ENCODE assay signal across 12 mouse cellular contexts in genomic region chr1:105384141-105384937, GRCm38 (mm10). TPM values are rescaled to one million over a fixed set of nuclear protein-coding genes. Genes with fewer than 3 reads are reported as not detected.
DNase-seq lines count a peak whose midpoint lies in the region; ATAC-seq lines count a peak whose summit lies in the region.
"Had no signal": no experiment of that assay in that cellular context is flagged by ENCODE, and none has a peak within 500 bp of the region (broad histone marks: within the 10 kb centered on the region; RNA-seq: fewer than 3 reads in every experiment).

No protein-coding gene starts in this region.

- DNase-seq in embryonic facial prominence, embryonic 14.5 days (ENCODE audit: low spot score): peak; percentile 9
- DNase-seq in embryonic facial prominence, embryonic 10.5 days (ENCODE audit: low spot score): no peak
- DNase-seq in liver: no peak
- peak; percentile 72 for DNase-seq in kidney, postnatal 14 days
- no peak for DNase-seq in cerebellum, adult 8-10 months
- DNase-seq: liver, embryonic 13.5 days; thymus, postnatal 4 days had no signal

- H3K27me3 ChIP-seq in embryonic facial prominence, embryonic 14.5 days (replicated peaks; ENCODE audit: control insufficient read depth, insufficient read depth, low read length): no peaks in the 10 kb centered on the region
- H3K27me3 ChIP-seq in embryonic facial prominence, embryonic 10.5 days (replicated peaks; ENCODE audit: low read depth, poor library complexity, severe bottlenecking): no peaks in the 10 kb centered on the region
- H3K27me3 ChIP-seq in liver, embryonic 16.5 days (ENCODE audit: control insufficient read depth, insufficient read depth, low read depth, low read length): no peaks in the 10 kb centered on the region
- H3K27me3 ChIP-seq in stomach, embryonic 14.5 days (ENCODE audit: control insufficient read depth, insufficient read depth, low read length): no peaks in the 10 kb centered on the region
- H3K27me3 ChIP-seq: liver, embryonic 13.5 days had no signal

- H3K9ac ChIP-seq in embryonic facial prominence, embryonic 14.5 days (ENCODE audit: low read depth, low read length): no peak overlapping the region
- no peak overlapping the region for H3K9ac ChIP-seq in liver, embryonic 16.5 days (ENCODE audit: low read depth, low read length)
- no peak overlapping the region for H3K9ac ChIP-seq in stomach, embryonic 14.5 days (replicated peaks; ENCODE audit: low read depth, low read length)
- H3K9ac ChIP-seq: liver, embryonic 13.5 days had no signal

- no peaks in the 10 kb centered on the region for H3K9me3 ChIP-seq in embryonic facial prominence, embryonic 14.5 days (ENCODE audit: control insufficient read depth, low read length)
- no peaks in the 10 kb centered on the region for H3K9me3 ChIP-seq in embryonic facial prominence, embryonic 10.5 days
- H3K9me3 ChIP-seq in liver, embryonic 16.5 days (replicated peaks; ENCODE audit: control insufficient read depth, low read length): no peaks in the 10 kb centered on the region
- H3K9me3 ChIP-seq in stomach, embryonic 14.5 days (ENCODE audit: control insufficient read depth, low read depth, low read length): no peaks in the 10 kb centered on the region
- H3K9me3 ChIP-seq: liver, embryonic 13.5 days had no signal

- no peak overlapping the region for H3K4me2 ChIP-seq in embryonic facial prominence, embryonic 14.5 days (ENCODE audit: low read depth, low read length)
- H3K4me2 ChIP-seq in liver, embryonic 16.5 days (ENCODE audit: low read depth, low read length): no peak overlapping the region
- no peak overlapping the region for H3K4me2 ChIP-seq in stomach, embryonic 14.5 days (replicated peaks; ENCODE audit: low read depth, low read length)
- H3K4me2 ChIP-seq: liver, embryonic 13.5 days had no signal

- WGBS in embryonic facial prominence, embryonic 14.5 days: 45% methylated on average over 4 of the region's 4 CpGs
- 81% methylated on average over 4 of the region's 4 CpGs for WGBS in embryonic facial prominence, embryonic 10.5 days
- 35% methylated on average over 4 of the region's 4 CpGs for WGBS in liver, embryonic 16.5 days (ENCODE audit: insufficient replicate concordance)
- WGBS in stomach, embryonic 14.5 days: 55% methylated on average over 4 of the region's 4 CpGs

- ATAC-seq in embryonic facial prominence, embryonic 14.5 days (ENCODE audit: low read depth): no peak
- ATAC-seq in liver, embryonic 16.5 days (ENCODE audit: low read depth): peak; percentile 53; the same call in 1 of the 2 replicates
- peak; percentile 33; the same call in 1 of the 2 replicates for ATAC-seq in stomach, embryonic 14.5 days (ENCODE audit: insufficient number of reproducible peaks, insufficient read depth, low FRiP score, low read depth)
- no peak for ATAC-seq in frontal cortex, adult (ENCODE audit: low TSS enrichment)
- ATAC-seq: hindbrain, embryonic 16.5 days had no signal

- H3K4me3 ChIP-seq in embryonic facial prominence, embryonic 14.5 days (ENCODE audit: low read depth, low read length): no peak overlapping the region
- H3K4me3 ChIP-seq in embryonic facial prominence, embryonic 10.5 days: no peak overlapping the region
- no peak overlapping the region for H3K4me3 ChIP-seq in liver, embryonic 16.5 days (ENCODE audit: low read depth, low read length)
- no peak overlapping the region for H3K4me3 ChIP-seq in stomach, embryonic 14.5 days (ENCODE audit: low read depth, low read length)
- H3K4me3 ChIP-seq: liver, embryonic 13.5 days had no signal

- no peaks in the 10 kb centered on the region for H3K36me3 ChIP-seq in embryonic facial prominence, embryonic 14.5 days (ENCODE audit: control insufficient read depth, insufficient read depth, low read length)
- no peaks in the 10 kb centered on the region for H3K36me3 ChIP-seq in embryonic facial prominence, embryonic 10.5 days (replicated peaks)
- no peaks in the 10 kb centered on the region for H3K36me3 ChIP-seq in liver, embryonic 16.5 days (ENCODE audit: control insufficient read depth, insufficient read depth)
- no peaks in the 10 kb centered on the region for H3K36me3 ChIP-seq in stomach, embryonic 14.5 days (ENCODE audit: control insufficient read depth, insufficient read depth, low read length)
- H3K36me3 ChIP-seq: liver, embryonic 13.5 days had no signal

- no peak overlapping the region for H3K27ac ChIP-seq in embryonic facial prominence, embryonic 14.5 days (replicated peaks; ENCODE audit: low read depth, low read length)
- no peak overlapping the region for H3K27ac ChIP-seq in embryonic facial prominence, embryonic 10.5 days (replicated peaks)
- no peak overlapping the region for H3K27ac ChIP-seq in liver, embryonic 16.5 days (ENCODE audit: low read length)
- H3K27ac ChIP-seq in stomach, embryonic 14.5 days (ENCODE audit: low read length): no peak overlapping the region; the same call in 1 of the 2 replicates
- H3K27ac ChIP-seq: liver, embryonic 13.5 days had no signal

- H3K4me1 ChIP-seq in embryonic facial prominence, embryonic 14.5 days (ENCODE audit: control insufficient read depth, insufficient read depth, low read length): no peaks in the 10 kb centered on the region
- no peaks in the 10 kb centered on the region for H3K4me1 ChIP-seq in embryonic facial prominence, embryonic 10.5 days
- no peaks in the 10 kb centered on the region for H3K4me1 ChIP-seq in liver, embryonic 16.5 days (ENCODE audit: control insufficient read depth, low read depth, low read length)
- no peaks in the 10 kb centered on the region for H3K4me1 ChIP-seq in stomach, embryonic 14.5 days (ENCODE audit: control insufficient read depth, insufficient read depth, low read length)
- H3K4me1 ChIP-seq: liver, embryonic 13.5 days had no signal

RNA-seq across cellular contexts. Expression of gene Rnf152, which starts 27.8 kb away (rescaled TPM):
- 0.90 and 1.1 TPM in 2 replicates for polyA plus RNA-seq in embryonic facial prominence, embryonic 14.5 days (2014; fragmentation: Nextera tagmentation; extraction: Ambion mirVana)
- 0.43 and 0.51 TPM in 2 replicates for polyA plus RNA-seq in embryonic facial prominence, embryonic 10.5 days (2016; fragmentation: Nextera tagmentation; extraction: Ambion mirVana)
- 0.13 and 0.19 TPM in 2 replicates for polyA plus RNA-seq in liver, embryonic 16.5 days (2015; fragmentation: Nextera tagmentation; extraction: Ambion mirVana)
- 1.9 and 2.1 TPM in 2 replicates for polyA plus RNA-seq in stomach, embryonic 14.5 days (2014; fragmentation: Nextera tagmentation; extraction: Ambion mirVana)
- polyA plus RNA-seq: C2C12 had no signal

Comparison
In these comparisons a context has a peak if more than half of its experiments do, and no peak if none do; other contexts are left out.
1. DNase-seq: peak in embryonic facial prominence, embryonic 14.5 days (single experiment) and kidney, postnatal 14 days (single experiment); none in embryonic facial prominence, embryonic 10.5 days (single experiment), liver (single experiment) and cerebellum, adult 8-10 months (single experiment).
2. ATAC-seq: peak in liver, embryonic 16.5 days (single experiment) and stomach, embryonic 14.5 days (single experiment); none in embryonic facial prominence, embryonic 14.5 days (single experiment) and frontal cortex, adult (single experiment).